Mouse (Mus musculus) left cerebral cortex, adult 2 months (tissue): ENCODE data around the gene Als2. TPM values are rescaled to one million over a fixed set of nuclear protein-coding genes. Genes with fewer than 3 reads are reported as not detected.
A peak's percentile ranks its signal among the peaks of the same experiment; 100 is the strongest.

Experiments used
- DNase-seq, 2 experiments: peaks; one replicate each; pipeline ENCODE4 v3.0.0; 2021 to 2022; ENCODE audit warnings: low spot score in 2 of 2, mixed read lengths in 1 of 2; ENCODE audit errors: extremely low spot score in 1 of 2
- H3K27ac ChIP-seq: fragments of 200-600 bp; 2 replicates; pipeline ENCODE4 v1.8.1; 2022
- H3K4me3 ChIP-seq: fragments of 200-600 bp; 2 replicates; pipeline ENCODE4 v1.8.1; 2022
- CTCF ChIP-seq: fragments of 200-600 bp; IDR thresholded peaks from 2 replicates; pipeline ENCODE4 v1.8.1; 2022; ENCODE audit warnings: antibody characterized with exemption, mild to moderate bottlenecking, moderate library complexity
- intact Hi-C: fragments of 180-260 bp; cut with DNase I; formaldehyde crosslinking; loops from one replicate; pipeline ENCODE4 v1.15.1; 2025
- total RNA-seq, 2 experiments: library from RNA; stranded (reverse); gene quantifications; 2 replicates each; pipeline ENCODE4 v1.2.3; 2021

Gene Als2
- total RNA-seq, 2 experiments from 2014 or later, result 35.1 to 37.5 TPM

- H3K4me3 ChIP-seq, result no peak overlapping the region
- intact Hi-C loops, result no loop called here
- TF ChIP-seq CTCF, result no peak
- no peak for DNase-seq
- no peak overlapping the region for H3K27ac ChIP-seq
Observed at GRCm38 (mm10) chr1:59161396-59161795, 75.6 kb downstream of the Als2 start.

DNA sequence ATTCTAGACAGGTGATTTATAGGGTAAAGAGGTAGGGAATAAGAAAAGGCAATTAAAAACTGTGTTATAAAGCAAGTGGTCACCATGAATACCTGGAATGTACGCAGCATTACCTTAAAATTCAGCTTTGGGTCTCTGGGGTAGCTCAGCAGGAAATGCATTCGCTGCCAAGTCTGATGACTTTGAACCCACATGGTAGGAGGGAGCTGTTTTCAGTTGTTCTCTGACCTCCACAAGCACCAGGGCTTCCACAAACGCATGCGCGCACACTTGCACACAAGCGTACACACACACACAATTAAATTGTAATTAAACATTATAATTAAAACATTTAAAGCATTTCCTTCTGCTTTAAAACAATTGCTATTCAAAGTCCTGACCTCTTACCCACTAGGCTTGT, 76.2 kb downstream of the Als2 start:
- TF ChIP-seq CTCF, result no peak
- no peak for DNase-seq
- Histone ChIP-seq H3K4me3 (no peak overlapping the region), H3K27ac (no peak overlapping the region)
- intact Hi-C loops, result no loop called here

DNA sequence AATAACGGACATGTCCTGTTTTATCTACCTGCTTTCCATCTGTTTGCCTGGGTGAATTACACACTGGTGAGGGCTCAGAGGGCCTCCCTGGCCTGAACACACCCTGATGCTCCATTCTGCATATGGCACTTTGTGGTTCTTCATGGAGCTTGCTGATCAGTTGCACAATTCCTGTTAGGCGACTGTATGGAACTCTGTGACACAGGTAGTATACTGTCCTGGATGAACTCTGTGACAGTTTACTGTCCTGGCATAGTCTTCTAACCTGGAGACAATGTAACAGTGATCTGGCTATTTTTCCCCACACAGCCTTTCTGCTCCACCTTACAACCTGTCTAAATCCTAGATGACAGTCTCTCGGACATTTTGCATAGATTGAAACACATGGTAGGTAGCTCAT, 77.9 kb downstream of the Als2 start:
- no peak overlapping the region for H3K27ac ChIP-seq
- DNase-seq, result no peak
- H3K4me3 ChIP-seq, result no peak overlapping the region
- TF ChIP-seq CTCF, result no peak
- intact Hi-C loops, result no loop called here

DNA sequence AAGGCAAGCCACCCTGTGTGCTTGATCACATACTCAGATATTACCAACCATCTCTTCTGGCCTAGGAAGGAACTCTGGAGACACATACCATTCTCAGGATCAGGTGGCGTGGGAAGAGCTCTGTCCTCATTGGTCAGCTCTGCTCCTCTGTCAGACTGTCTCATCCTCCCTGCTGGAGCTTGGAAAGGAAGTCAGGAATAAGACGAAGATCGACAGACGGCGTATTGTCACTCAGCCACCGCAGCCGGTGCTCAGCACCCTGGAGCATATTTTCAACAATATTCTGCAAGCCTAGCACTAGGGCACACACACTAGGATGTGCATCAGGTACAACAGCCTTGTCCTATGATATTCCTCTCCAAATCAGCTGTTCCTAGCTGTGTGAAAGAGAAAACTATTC, 78.5 kb downstream of the Als2 start:
- H3K4me3 ChIP-seq, result no peak overlapping the region
- DNase-seq, result no peak
- no peak for TF ChIP-seq CTCF
- H3K27ac ChIP-seq, result no peak overlapping the region
- intact Hi-C loops, result no loop called here

GRCm38 (mm10) chr1:59157846-59158245, 79.2 kb downstream of the Als2 start:
- no peak for TF ChIP-seq CTCF
- Histone ChIP-seq H3K27ac (no peak overlapping the region), H3K4me3 (no peak overlapping the region)
- intact Hi-C loops, result no loop called here
- DNase-seq, result no peak

- DNase-seq, result no peak
- no peak for TF ChIP-seq CTCF
- Histone ChIP-seq H3K4me3 (no peak overlapping the region), H3K27ac (no peak overlapping the region)
- intact Hi-C loops, result no loop called here
Observed at GRCm38 (mm10) chr1:59152346-59152745, 84.7 kb downstream of the Als2 start.

- no peak; the same call in 1 of the 2 replicates for TF ChIP-seq CTCF
- H3K27ac ChIP-seq, result no peak overlapping the region
- no peak for DNase-seq
- no peak overlapping the region for H3K4me3 ChIP-seq
- intact Hi-C loops, result no loop called here
Observed at GRCm38 (mm10) chr1:59150542-59150941, 86.5 kb downstream of the Als2 start.

DNA sequence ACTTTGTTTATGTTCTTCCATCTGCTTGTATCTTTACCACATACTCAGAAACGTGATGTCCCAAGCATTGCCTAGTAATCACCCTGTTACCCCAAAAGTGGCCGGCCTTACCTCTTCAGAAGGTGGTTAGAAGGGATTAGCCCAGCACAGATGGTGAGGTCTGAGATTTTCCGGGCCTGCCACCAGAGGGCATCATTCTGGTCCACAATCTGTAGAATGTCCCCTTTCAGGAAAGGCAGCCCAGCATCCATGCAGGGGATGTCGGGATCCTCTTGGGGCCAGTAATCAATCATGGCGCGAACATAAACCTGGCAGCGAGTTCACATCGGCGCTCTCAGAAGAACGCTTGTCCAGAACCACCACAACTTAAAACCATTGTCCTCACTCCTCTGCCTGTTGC, 92.5 kb downstream of the Als2 start:
- intact Hi-C loops, result loop anchor here (5.0 kb wide), 3 partner anchors 72 to 372 kb away; no protein-coding TSS in a partner anchor
- TF ChIP-seq CTCF, result peak; percentile 23
- Histone ChIP-seq H3K4me3 (no peak overlapping the region), H3K27ac (no peak overlapping the region)
- no peak for DNase-seq

- no peak for DNase-seq
- H3K27ac ChIP-seq, result no peak overlapping the region
- H3K4me3 ChIP-seq, result no peak overlapping the region
- intact Hi-C loops, result loop anchor here (5.0 kb wide), 3 partner anchors 71 to 371 kb away; no protein-coding TSS in a partner anchor
- TF ChIP-seq CTCF, result peak; percentile 59
Observed at GRCm38 (mm10) chr1:59142809-59143208, 94.2 kb downstream of the Als2 start.

GRCm38 (mm10) chr1:59134419-59134818, 102.6 kb downstream of the Als2 start:
- DNase-seq, result no peak
- Histone ChIP-seq H3K27ac (no peak overlapping the region), H3K4me3 (no peak overlapping the region)
- TF ChIP-seq CTCF, result no peak
- intact Hi-C loops, result no loop called here

DNA sequence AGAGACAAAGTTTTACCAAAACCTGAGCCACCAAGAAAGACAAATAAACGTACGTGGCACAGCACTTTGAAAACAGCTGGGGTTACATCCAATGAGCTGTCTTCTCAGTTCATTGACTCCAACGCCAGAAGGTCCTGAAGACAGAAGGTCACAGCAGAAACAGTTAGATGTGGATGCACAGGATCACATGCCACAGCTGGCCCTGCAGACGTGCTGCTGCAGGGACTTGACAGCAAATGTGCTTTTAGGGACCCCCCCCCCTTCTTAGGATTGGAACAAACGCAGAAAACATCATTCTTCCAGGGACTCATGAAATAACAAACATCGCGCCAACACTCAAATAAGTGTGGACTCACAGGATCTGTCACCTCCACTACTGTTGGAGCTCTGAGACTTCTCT, 108.2 kb downstream of the Als2 start:
- no peak for DNase-seq
- intact Hi-C loops, result no loop called here
- TF ChIP-seq CTCF, result no peak
- Histone ChIP-seq H3K27ac (no peak overlapping the region), H3K4me3 (no peak overlapping the region)

DNA sequence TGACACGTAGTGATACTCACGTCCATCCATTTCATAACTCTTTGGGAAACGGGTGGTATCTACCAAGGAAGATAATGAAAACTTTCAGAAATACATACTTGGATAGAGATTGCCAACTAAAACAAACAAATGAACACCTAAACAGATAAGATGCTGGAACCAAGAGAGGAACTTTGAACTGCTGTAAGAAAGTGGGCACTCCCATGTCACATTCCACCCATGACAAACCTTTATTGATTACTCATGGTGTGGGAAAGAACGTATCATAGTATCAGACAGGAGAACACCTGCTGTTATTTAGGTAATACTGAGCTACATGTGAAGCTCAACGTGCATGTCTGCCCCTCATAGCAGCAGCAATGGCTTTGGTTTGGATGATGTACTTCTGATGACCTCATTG, 111.5 kb downstream of the Als2 start:
- no peak overlapping the region for H3K27ac ChIP-seq
- intact Hi-C loops, result no loop called here
- no peak overlapping the region for H3K4me3 ChIP-seq
- no peak for TF ChIP-seq CTCF
- DNase-seq, result no peak

DNA sequence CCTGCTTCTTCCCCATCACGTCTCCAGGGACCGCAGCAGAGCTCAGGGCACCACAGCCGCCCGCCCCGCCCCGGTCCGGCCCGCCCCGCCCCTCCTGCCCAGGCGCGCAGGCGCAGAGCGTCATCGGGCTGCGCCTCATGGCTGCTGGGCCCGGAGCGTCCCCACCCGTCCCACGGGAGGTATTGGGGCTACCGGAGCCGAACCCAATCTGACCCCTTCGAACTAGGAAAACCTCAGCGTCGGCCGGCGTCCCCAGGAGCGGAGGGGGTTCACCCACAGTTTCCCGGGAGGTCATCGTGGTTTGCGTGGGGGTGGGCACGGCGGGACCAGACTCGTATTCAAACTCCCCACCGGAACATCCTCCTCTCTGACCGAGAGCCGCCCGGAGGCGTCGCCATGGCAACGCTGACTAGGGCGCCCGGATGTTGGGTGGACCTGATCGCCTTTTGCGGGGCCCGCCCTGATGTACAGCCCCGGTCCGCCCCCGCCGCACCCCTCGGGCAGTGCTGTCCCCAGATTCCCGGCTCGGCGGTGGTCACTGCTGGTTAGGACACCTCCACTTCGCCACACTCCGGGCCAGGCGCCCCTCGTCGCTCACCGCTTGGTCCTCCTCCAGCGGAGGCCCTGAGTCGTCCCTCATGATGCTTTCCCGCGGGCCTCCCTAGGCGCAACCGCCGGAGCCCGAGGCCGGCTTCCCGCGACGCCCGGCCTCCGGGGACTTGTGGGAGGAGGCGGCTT, 117.1 kb downstream of the Als2 start, which contains the start of gene Tmem237:
Tmem237 (minus strand) TSS at position 689 of the 738 bp plus-strand sequence.
- no peak for TF ChIP-seq CTCF
- Histone ChIP-seq H3K27ac (peak within 1 kb of the TSS; percentile 93), H3K4me3 (peak within 1 kb of the TSS; percentile 93)
- peak; percentile 93 to 94 for DNase-seq
- intact Hi-C loops, result loop anchor here (2.0 to 10.0 kb wide), 5 partner anchors 43 to 205 kb away; partner anchors contain the start of genes Als2, Mpp4, Stradb and Trak2

Other genes with a start within 250 kb of the Als2 start
- gene C2cd6, start 142.3 kb downstream of the Als2 start, total RNA-seq, result not detected
- gene Tmem237, start 116.8 kb downstream of the Als2 start, total RNA-seq, result 10 to 100 TPM; 30.8 to 31.9 TPM
- 1 to 10 TPM; 1.6 to 1.7 TPM for gene Mpp4, start 73.8 kb downstream of the Als2 start, total RNA-seq
- gene Cdk15, start 19.7 kb upstream of the Als2 start, total RNA-seq, result under 1 TPM; 0.58 to 0.68 TPM
- gene Fzd7, start 245.2 kb upstream of the Als2 start, total RNA-seq, result 1 to 10 TPM; 5.0 to 7.9 TPM